Mouse (Mus musculus) embryonic facial prominence, embryonic 10.5 days (tissue): ENCODE measurements around the gene a. TPM values are rescaled to one million over a fixed set of nuclear protein-coding genes. Genes with fewer than 3 reads are reported as not detected.
A peak's percentile ranks its signal among the peaks of the same experiment; 100 is the strongest.

Experiments used
- DNase-seq: peaks from one replicate; pipeline ENCODE4 v3.0.0-alpha.2; 2017; ENCODE audit warnings: low spot score
- H3K27ac ChIP-seq: fragments of 300-500 bp; sonication (generic); replicated peaks from 2 replicates; pipeline ENCODE4 v1.5.1; 2016; ENCODE audit warnings: mild to moderate bottlenecking
- H3K27me3 ChIP-seq: fragments of 300-500 bp; sonication (generic); replicated peaks from 2 replicates; pipeline ENCODE4 v1.6.1; 2016; ENCODE audit warnings: low read depth, mild to moderate bottlenecking; ENCODE audit not compliant: poor library complexity, severe bottlenecking
- H3K36me3 ChIP-seq: fragments of 300-500 bp; sonication (generic); replicated peaks from 2 replicates; pipeline ENCODE4 v1.6.1; 2016; ENCODE audit warnings: mild to moderate bottlenecking, moderate library complexity
- H3K4me1 ChIP-seq: fragments of 300-500 bp; sonication (generic); 2 replicates; pipeline ENCODE4 v1.6.1; 2016
- H3K4me3 ChIP-seq: fragments of 300-500 bp; sonication (generic); 2 replicates; pipeline ENCODE4 v1.5.1; 2016; ENCODE audit warnings: mild to moderate bottlenecking, moderate library complexity
- H3K9me3 ChIP-seq: fragments of 300-500 bp; sonication (generic); 2 replicates; pipeline ENCODE4 v1.6.1; 2016; ENCODE audit warnings: mild to moderate bottlenecking
- WGBS: fragments of 180-500 bp; shearing (Covaris S2); methylation state at CpG from one replicate; pipeline ENCODE4 v1.1.7; 2016; 5-methylcytosine and 5-hydroxymethylcytosine counted together
- polyA plus RNA-seq: library from polyadenylated mRNA; unstranded; fragments of >200 nt; fragmentation: Nextera tagmentation; extraction: Ambion mirVana; gene quantifications from 2 replicates; pipeline ENCODE4 v1.2.1, GENCODE M21; 2016

Gene a
- polyA plus RNA-seq, result 1.5 and 2.3 TPM in 2 replicates

DNA sequence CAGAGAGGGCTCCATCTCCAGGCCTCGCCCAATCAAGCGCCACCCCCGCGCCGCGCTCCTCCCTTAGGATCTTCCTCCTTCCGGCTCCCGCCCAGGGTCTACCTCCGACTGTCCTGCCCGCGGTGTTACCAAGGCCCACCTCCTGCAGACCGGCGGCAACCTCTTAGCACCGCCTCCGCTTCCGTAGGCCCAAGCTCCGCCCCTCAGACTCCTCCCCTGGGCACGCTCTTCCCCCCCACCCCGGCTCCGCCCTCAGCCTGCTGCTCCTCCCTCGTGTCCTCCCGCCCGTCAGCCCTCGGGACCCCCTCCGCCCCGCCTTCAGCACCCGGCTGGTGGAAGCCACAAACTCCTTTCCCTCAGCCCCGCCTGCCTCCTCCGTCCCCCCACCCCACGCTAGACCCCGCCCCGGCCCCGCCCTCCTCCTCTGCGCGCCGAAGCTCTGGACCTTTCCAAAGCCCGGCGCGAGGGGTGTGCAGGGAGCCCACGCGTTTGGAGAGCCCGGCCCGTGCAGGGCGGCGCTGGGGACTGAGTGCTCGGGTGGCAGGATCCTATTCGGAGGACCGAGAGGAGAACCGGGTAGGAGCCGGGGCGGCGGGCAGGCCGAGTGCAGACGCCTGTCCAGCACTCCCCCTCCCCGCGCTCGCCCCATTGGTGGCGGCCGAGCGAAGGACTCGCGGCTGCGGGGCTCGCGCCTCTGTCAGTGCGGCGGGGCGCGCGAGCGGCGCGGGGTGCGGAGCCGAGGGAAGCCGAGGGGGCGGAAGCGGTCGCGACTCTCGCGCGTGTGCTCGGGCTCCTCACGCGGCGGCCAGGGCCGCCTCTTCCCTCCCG is at the start of gene a, which contains the start of gene Raly:
a (plus strand) TSS at position 747 of the 828 bp plus-strand sequence.
Raly (plus strand) TSS at position 441 of the 828 bp plus-strand sequence.
- Histone ChIP-seq H3K4me3 (peak within 1 kb of the TSS; percentile 93), H3K4me1 (peaks cover 41% of the 10 kb centered on the region), H3K36me3 (no peaks in the 10 kb centered on the region), H3K27me3 (no peaks in the 10 kb centered on the region), H3K27ac (peak within 1 kb of the TSS; percentile 99), H3K9me3 (no peaks in the 10 kb centered on the region)
- WGBS, result under 1% methylated on average over 89 of the region's 89 CpGs
- peak; percentile 100 for DNase-seq

DNA sequence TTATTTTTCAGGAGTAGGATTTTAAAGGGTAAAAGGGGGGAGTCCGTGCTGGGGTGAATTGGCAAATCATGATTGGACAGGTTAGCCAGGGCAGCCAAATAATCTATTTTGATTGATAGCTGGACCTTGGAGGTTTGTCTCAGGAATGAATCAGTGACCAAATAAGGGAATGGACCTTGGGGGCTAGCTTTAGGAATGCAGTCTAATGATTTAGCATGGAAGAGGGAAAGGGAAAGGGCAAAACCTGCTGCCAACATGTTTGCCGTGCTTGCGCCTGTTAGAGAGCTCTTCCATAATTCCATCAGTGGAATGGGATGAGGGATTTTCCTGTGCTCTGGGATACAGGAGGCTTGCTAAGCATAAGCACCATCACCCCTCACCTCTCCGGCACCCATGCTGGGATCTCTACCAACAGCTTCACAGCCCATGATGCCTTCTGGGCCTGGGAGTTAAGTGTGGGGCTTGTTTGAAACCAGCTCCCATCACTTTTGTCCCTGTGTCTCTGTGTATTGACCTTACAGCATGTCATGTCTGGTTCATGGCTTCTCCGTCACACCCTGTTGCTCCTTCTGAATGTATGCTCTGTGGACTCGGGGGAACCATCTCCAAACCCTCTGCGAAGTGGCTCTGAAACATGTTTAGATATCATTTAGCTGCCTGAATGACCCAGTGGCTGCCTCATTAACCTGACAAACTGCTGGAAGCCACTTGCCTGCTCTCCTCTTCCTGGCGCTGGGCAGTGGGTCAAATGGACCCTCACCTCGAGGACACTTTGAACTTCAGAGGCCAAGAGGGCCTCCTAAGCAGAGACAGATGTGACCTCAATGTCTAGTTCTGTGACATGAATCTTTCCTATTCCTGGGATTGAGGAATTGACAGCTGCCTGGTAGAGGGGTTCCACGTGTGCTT is 48.0 kb upstream of the a start:
- 42% methylated on average over 10 of the region's 10 CpGs for WGBS
- H3K36me3 ChIP-seq, result no peaks in the 10 kb centered on the region
- peak; percentile 28 for DNase-seq
- H3K27me3 ChIP-seq, result no peaks in the 10 kb centered on the region
- H3K9me3 ChIP-seq, result no peaks in the 10 kb centered on the region
- H3K4me1 ChIP-seq, result peaks cover 19% of the 10 kb centered on the region
- H3K4me3 ChIP-seq, result 0 out of 2 replicates have a peak overlapping the region, but pooled peaks have one; percentile 13
- peak overlapping the region; percentile 65 for H3K27ac ChIP-seq

DNA sequence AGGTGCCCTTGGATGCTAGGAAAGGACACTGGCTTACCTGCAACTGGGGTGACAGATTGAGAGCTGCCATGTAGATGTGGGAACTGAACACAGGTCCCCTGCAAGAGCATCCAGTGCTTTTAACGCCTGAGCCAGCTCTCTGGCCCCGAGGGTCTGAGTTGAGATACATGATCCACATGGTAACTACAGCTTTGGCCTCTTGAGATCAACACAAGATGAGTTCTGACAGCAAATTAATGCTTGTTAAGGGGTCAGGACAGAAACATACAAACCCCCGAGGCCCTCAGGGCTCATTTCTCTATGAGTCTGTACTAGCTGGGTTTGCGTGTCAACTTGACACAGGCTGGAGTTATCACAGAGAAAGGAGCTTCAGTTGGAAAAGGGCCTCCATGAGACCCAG is 47.3 kb upstream of the a start:
- WGBS, result 37% methylated on average over 4 of the region's 4 CpGs

DNA sequence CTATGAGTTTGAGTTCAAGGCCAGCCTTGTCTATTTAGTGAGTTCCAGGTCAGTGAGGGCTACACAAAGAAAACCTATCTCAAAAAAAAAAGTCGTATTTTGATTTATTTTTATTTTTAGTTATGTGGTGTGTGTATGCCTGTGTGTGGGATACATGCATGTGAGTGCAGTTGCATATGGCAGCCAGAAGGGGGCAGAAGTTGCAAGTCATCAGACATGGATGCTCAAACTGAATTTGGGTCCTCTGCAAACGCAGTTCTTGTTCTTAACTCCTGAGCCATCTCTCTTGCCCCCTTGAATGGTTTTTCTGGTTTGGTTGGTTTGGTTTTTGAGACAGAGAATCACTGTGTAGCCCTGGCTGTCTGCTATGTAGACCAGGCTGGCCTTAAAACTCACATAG is 42.8 kb upstream of the a start:
- no peak overlapping the region for H3K27ac ChIP-seq
- H3K27me3 ChIP-seq, result no peaks in the 10 kb centered on the region
- WGBS, result 87% methylated on average over 2 of the region's 2 CpGs
- no peak overlapping the region for H3K4me3 ChIP-seq
- DNase-seq, result no peak
- H3K36me3 ChIP-seq, result no peaks in the 10 kb centered on the region
- H3K9me3 ChIP-seq, result no peaks in the 10 kb centered on the region
- H3K4me1 ChIP-seq, result peaks cover 27% of the 10 kb centered on the region

More for the DNA sequence above, 47.3 kb upstream of the a start:
- peak; percentile 30 for DNase-seq
- peaks cover 22% of the 10 kb centered on the region for H3K4me1 ChIP-seq
- H3K27me3 ChIP-seq, result no peaks in the 10 kb centered on the region
- H3K4me3 ChIP-seq, result no peak overlapping the region
- H3K9me3 ChIP-seq, result no peaks in the 10 kb centered on the region
- no peak overlapping the region for H3K27ac ChIP-seq
- no peaks in the 10 kb centered on the region for H3K36me3 ChIP-seq

DNA sequence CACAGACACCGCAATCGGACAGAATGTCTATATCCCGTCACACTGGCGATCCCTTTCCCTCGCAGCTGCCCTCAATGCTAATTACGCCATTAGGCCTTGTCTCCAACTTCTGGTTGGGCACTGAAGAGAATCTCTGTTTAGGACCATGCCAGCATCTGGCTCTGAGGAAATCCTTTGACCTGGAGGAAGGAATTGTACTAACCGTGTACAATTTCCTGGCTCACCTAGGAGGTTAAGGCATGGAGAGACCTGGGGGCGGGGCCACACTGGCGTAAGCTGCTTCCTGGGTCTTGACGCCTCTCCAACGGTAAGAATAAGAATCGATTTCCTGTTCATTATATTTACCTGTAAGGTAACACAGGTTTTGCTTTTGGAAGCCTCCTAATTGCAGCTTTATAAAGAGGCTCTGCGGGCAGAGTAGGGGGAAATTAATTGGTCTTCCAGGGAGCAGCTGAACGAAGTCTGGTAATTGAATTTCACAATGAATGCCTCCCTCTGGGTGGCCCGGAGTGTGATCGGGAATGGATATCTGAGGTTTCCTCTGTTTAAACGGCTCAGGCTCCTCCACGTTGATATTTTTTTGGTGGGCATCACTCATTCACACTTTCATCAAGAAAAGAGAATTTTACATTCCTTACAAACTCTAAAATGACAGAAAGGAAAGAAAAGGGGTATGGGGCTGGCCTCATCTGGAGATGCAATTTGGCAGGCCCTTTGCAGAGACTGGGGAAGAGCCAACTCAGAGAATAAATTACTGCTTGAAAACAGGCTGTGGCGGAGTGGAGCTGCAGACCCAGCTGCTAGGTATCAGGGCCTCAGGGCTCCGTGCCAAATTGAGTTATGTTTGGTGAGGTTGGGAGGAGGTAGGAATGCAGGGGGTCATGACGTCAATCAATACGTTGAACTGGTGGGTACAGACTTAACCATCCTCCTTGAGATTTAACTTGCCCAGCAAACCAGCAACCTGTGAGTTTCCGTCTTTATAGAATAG is 41.9 kb upstream of the a start:
- Histone ChIP-seq H3K9me3 (no peaks in the 10 kb centered on the region), H3K4me3 (no peak overlapping the region; the same call in 1 of the 2 replicates), H3K27me3 (no peaks in the 10 kb centered on the region), H3K36me3 (no peaks in the 10 kb centered on the region), H3K4me1 (peaks cover 18% of the 10 kb centered on the region), H3K27ac (no peak overlapping the region; the same call in 1 of the 2 replicates)
- 55% methylated on average over 23 of the region's 23 CpGs for WGBS
- peak; percentile 41 for DNase-seq

DNA sequence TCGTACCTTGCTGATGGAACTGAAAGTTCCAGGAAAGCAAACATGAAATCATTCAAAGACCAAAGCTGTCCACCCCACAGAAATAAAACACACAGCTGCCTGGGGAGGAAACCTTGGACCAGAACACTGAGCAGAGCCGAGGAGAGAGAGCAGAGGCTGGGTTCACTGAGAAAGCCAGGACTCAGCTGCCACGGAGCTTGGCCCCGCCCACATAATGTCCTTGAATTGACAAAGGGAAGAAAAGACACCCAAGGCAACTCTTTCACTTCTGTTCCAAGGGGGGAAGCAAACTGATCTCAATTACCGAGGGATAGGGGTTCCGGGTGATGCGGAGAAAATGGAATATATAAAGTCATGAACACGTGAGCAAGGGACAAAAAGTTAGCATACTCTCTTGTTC is 39.3 kb upstream of the a start:
- H3K4me1 ChIP-seq, result peaks cover 18% of the 10 kb centered on the region
- H3K4me3 ChIP-seq, result no peak overlapping the region
- H3K27me3 ChIP-seq, result no peaks in the 10 kb centered on the region
- no peaks in the 10 kb centered on the region for H3K9me3 ChIP-seq
- no peaks in the 10 kb centered on the region for H3K36me3 ChIP-seq
- H3K27ac ChIP-seq, result no peak overlapping the region
- 56% methylated on average over 8 of the region's 8 CpGs for WGBS
- DNase-seq, result no peak

DNA sequence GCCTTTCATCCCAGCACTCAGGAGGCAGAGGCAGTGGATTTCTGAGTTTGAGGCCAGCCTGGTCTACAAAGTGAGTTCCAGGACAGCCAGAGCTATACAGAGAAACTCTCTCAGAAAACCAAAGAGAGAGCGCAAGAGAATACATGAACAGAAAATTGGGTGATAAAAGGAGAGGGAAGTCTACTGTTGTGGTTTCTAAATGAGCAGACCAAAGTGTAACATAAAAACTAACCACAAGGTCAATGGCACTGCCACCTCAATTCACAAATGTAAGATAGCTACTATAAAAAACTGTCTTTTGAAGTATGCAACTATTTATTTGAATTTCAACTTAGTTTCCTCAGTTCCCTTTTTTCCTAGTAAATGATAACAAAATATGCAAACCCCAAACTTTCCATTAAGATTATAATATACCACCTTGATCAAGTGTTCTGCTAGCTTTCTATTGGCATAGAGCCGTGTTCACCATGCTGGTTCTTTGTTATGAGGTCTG is 37.1 kb upstream of the a start:
- no peaks in the 10 kb centered on the region for H3K27me3 ChIP-seq
- WGBS, result 91% methylated on average over 2 of the region's 2 CpGs

DNA sequence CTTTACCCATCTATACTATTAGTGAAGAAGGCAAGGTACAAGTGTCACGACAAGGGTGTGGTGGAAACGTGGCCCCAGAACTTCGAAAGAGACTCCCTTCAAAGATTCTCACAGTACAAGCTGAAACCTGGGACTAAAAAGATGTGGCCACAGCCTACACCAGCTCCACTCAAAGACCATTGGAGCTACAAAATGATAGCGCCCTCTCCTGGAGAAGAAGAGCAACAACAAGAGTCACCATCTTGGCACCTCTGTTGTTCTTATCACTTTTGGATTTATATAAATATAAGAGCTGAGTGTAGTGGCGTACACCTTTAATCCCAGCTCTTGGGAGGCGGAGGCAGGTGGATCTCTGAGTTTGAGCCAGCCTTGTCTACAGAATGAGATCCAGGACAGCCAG is 35.4 kb upstream of the a start:
- 0 out of 2 replicates have a peak, but pooled peaks cover 3% of the 10 kb centered on the region for H3K9me3 ChIP-seq
- no peak for DNase-seq
- H3K4me3 ChIP-seq, result no peak overlapping the region
- no peaks in the 10 kb centered on the region for H3K36me3 ChIP-seq
- H3K27me3 ChIP-seq, result no peaks in the 10 kb centered on the region
- 57% methylated on average over 6 of the region's 6 CpGs for WGBS
- H3K27ac ChIP-seq, result no peak overlapping the region
- 0 out of 2 replicates have a peak, but pooled peaks cover 5% of the 10 kb centered on the region for H3K4me1 ChIP-seq

More for the DNA sequence above, 37.1 kb upstream of the a start:
- no peak overlapping the region for H3K27ac ChIP-seq
- H3K9me3 ChIP-seq, result no peaks in the 10 kb centered on the region
- peaks cover 13% of the 10 kb centered on the region for H3K4me1 ChIP-seq
- no peak for DNase-seq
- no peak overlapping the region for H3K4me3 ChIP-seq
- H3K36me3 ChIP-seq, result no peaks in the 10 kb centered on the region

DNA sequence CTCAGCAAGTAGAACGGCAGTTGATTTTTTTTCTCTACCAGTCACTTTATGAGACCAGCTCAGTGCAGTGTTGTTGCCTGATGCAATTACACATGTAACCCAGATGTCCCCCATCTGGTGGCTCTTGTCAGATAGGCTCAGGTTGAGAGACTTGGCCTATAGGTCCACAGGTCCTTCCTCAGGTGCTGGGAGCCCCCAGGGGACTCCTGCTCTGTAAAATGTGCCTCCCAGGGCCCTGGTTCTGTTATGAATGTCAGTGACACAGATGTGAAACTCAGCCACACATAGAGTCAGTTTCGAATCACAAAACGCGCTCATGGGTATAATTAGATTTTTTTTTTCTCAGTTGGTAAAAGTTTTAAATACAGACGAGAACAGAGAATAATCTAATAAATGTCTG is 33.5 kb upstream of the a start:
- no peaks in the 10 kb centered on the region for H3K27me3 ChIP-seq
- DNase-seq, result no peak
- H3K9me3 ChIP-seq, result 0 out of 2 replicates have a peak, but pooled peaks cover 6% of the 10 kb centered on the region
- WGBS, result 84% methylated on average over 5 of the region's 5 CpGs
- H3K27ac ChIP-seq, result no peak overlapping the region
- no peaks in the 10 kb centered on the region for H3K4me1 ChIP-seq
- H3K36me3 ChIP-seq, result no peaks in the 10 kb centered on the region
- no peak overlapping the region for H3K4me3 ChIP-seq

DNA sequence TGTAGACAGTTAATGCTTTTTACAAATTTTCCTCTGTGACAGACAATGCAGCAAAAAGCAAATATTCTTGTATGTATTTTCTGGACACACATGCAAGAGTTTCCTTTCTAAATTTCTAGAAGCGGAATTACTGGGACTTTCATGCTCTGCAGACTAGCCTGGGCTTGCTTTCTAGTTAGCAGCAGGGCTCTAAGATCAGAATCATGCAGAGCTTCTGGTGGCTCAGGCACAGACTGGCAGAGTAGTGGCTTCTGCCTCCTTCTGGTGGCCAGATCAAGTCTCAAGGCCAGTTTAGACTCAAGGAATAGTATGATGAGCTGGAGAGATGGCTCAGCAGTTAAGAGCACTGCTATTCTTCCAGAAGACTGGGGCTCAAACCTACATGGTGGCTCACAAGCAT is 32.7 kb upstream of the a start:
- no peak overlapping the region for H3K27ac ChIP-seq
- 0 out of 2 replicates have a peak, but pooled peaks cover 6% of the 10 kb centered on the region for H3K9me3 ChIP-seq
- 86% methylated on average over 1 of the region's 1 CpGs for WGBS
- no peak for DNase-seq
- H3K4me3 ChIP-seq, result no peak overlapping the region
- no peaks in the 10 kb centered on the region for H3K27me3 ChIP-seq
- H3K4me1 ChIP-seq, result peaks cover 6% of the 10 kb centered on the region; the same call in 1 of the 2 replicates
- no peaks in the 10 kb centered on the region for H3K36me3 ChIP-seq

DNA sequence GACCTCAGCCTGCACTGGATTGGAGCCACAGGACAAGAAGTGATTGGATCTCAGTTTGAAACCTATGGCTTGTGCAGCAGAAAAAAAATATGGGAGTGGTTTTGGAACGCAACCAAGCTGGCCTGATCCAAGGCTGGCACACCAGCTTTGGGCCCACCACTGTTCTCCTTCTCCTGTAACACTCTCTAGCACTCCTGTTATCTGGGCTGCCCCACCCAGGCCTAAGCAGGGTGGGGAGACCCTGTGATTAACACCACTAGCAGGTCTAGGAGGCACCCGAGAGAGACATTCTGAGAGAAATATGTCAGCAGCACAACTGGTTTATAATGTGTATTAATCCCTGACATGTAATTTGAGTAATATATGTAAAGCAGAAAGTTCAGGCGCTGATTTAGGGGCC is 28.0 kb upstream of the a start:
- DNase-seq, result no peak
- H3K4me3 ChIP-seq, result no peak overlapping the region
- no peaks in the 10 kb centered on the region for H3K27me3 ChIP-seq
- peaks cover 7% of the 10 kb centered on the region for H3K4me1 ChIP-seq
- H3K9me3 ChIP-seq, result 0 out of 2 replicates have a peak, but pooled peaks cover 6% of the 10 kb centered on the region
- WGBS, result 85% methylated on average over 3 of the region's 3 CpGs
- no peak overlapping the region for H3K27ac ChIP-seq
- no peaks in the 10 kb centered on the region for H3K36me3 ChIP-seq
